Mouse (Mus musculus): ENCODE results near the gene Trit1.
"Not testable (repeated sequence)": the region's sequence is repeated elsewhere in the genome, so short reads cannot be mapped to it uniquely, and the experiment has no call there.

DNA sequence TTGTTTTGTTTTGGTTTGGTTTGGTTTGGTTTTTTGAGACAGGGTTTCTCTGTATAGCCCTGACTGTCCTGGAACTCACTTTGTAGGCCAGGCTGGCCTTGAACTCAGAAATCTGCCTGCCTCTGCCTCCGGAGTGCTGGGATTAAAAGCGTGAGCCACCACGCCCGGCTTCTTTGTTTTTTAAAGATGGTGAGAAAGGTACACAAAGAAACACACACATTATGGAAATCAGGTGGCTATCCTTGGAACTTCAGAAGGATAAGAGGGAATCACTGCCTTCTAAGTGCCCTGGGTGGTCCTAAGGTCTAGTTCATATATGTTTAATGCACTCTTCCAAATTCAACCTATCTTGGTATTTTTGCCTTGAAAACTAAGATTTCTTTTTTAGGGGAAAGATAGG lies 3.9 kb upstream of the Trit1 start:
- not testable (repeated sequence) for TF ChIP-seq CTCF (IDR thresholded peaks at IDR 0.05); EP300 (IDR thresholded peaks at IDR 0.05; ENCODE audit: insufficient read depth, low read depth, low read length)

Measured in heart, adult 2 months (tissue).